18 mouse cellular contexts compared by ENCODE assay signal in the genomic region with DNA sequence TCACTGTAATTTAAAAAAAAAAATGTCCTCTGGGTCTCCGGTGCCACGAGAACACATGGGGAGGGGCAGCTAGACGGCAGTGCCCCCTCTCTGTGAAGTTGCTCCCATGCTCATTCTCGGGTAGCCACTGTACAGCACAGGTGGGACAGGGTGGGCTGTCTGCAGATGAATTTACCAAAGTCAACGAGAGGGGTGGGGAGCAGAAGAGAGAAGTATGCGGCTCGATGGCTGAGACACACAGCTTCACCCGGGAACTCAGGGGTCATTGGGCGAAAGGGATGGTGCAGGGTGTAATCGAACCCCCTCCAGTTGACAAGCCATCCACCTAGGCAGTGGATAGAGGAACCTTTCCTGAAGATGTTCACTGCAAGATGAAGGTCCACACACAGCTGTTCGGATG. TPM values are rescaled to one million over a fixed set of nuclear protein-coding genes. Genes with fewer than 3 reads are reported as not detected.
DNase-seq lines count a peak whose midpoint lies in the region; ATAC-seq and TF ChIP-seq lines count a peak whose summit lies in the region.
"Had no signal": no experiment of that assay in that cellular context is flagged by ENCODE, and none has a peak within 500 bp of the region (broad histone marks: within the 10 kb centered on the region; RNA-seq: fewer than 3 reads in every experiment).

No protein-coding gene starts in this region.

- H3K27ac ChIP-seq in CH12.LX (ENCODE audit: insufficient read depth, low read depth) (peak overlapping the region; percentile 80), ES-E14 (ENCODE audit: insufficient read depth, low read depth, low read length, poor library complexity, severe bottlenecking) (peak overlapping the region; percentile 83)
- no peak overlapping the region for H3K27ac ChIP-seq in kidney, adult 2 months (ENCODE audit: insufficient read depth, low read depth, low read length)
- H3K27ac ChIP-seq: embryonic facial prominence, embryonic 12.5 days; forebrain, embryonic 15.5 days; hindbrain, embryonic 12.5 days had no signal

- no peak for TF ChIP-seq EP300 in CH12.LX (IDR thresholded peaks at IDR 0.05; ENCODE audit: low read length)

- TF ChIP-seq CTCF in CH12.LX (conservative IDR thresholded peaks at IDR 0.05 in 1 of 2, IDR thresholded peaks at IDR 0.05 in 1 of 2; ENCODE audit: low read depth in 2 of 2, low read length in 2 of 2): no peak; a peak in 1 of 4 replicates
- TF ChIP-seq CTCF in kidney, adult 2 months (conservative IDR thresholded peaks at IDR 0.05; ENCODE audit: insufficient read depth, insufficient read length, low read depth, low read length): no peak

- peak overlapping the region; percentile 57 for H3K4me2 ChIP-seq in CH12.LX (ENCODE audit: insufficient read depth, low read depth, poor library complexity, severe bottlenecking)
- H3K4me2 ChIP-seq: embryonic facial prominence, embryonic 12.5 days; forebrain, embryonic 15.5 days; hindbrain, embryonic 12.5 days had no signal

- H3K4me1 ChIP-seq in CH12.LX (ENCODE audit: control insufficient read depth in 1 of 2, insufficient read depth in 2 of 2): peaks cover 17 to 54% of the 10 kb centered on the region in 2 experiments
- peaks cover 4 to 23% of the 10 kb centered on the region in 2 experiments for H3K4me1 ChIP-seq in ES-E14 (ENCODE audit: control insufficient read depth in 2 of 2, insufficient read depth in 2 of 2, low read length in 2 of 2, poor library complexity in 1 of 2)
- H3K4me1 ChIP-seq in kidney, adult 2 months (ENCODE audit: control insufficient read depth, insufficient read depth, low read length): peaks cover 5% of the 10 kb centered on the region; the same call in 1 of the 2 replicates
- H3K4me1 ChIP-seq: embryonic facial prominence, embryonic 12.5 days; forebrain, embryonic 15.5 days; hindbrain, embryonic 12.5 days had no signal

- TF ChIP-seq POLR2A in CH12.LX (IDR thresholded peaks at IDR 0.05; ENCODE audit: low read depth, low read length): no peak
- TF ChIP-seq POLR2A in kidney, adult 2 months (IDR thresholded peaks at IDR 0.05; ENCODE audit: low read depth, low read length): no peak

- H3K27me3 ChIP-seq in CH12.LX (replicated peaks): peaks cover 23% of the 10 kb centered on the region
- H3K27me3 ChIP-seq in kidney, adult 2 months (replicated peaks; ENCODE audit: control insufficient read depth, insufficient read depth, low read length): no peaks in the 10 kb centered on the region
- H3K27me3 ChIP-seq: embryonic facial prominence, embryonic 12.5 days; forebrain, embryonic 15.5 days; hindbrain, embryonic 12.5 days had no signal

- H3K9ac ChIP-seq in CH12.LX (ENCODE audit: insufficient read depth, low read depth) (peak overlapping the region; percentile 67), ES-E14 (ENCODE audit: insufficient read depth, low read depth, low read length, poor library complexity, severe bottlenecking) (peak overlapping the region; percentile 94)
- H3K9ac ChIP-seq: embryonic facial prominence, embryonic 12.5 days; forebrain, embryonic 15.5 days; hindbrain, embryonic 12.5 days had no signal

- TF ChIP-seq RAD21 in CH12.LX (IDR thresholded peaks at IDR 0.05; ENCODE audit: low read depth, low read length): no peak

- peaks cover 4% of the 10 kb centered on the region; the same call in 1 of the 2 replicates for H3K79me2 ChIP-seq in CH12.LX (replicated peaks; ENCODE audit: control insufficient read depth, extremely low read depth, insufficient read depth, poor library complexity, severe bottlenecking)

- dilution Hi-C loops in CH12.LX (cut with MboI; ENCODE audit: extremely low pct_ligation_motif_present, extremely low pct_unique_long_range_greater_than_20kb, low sequenced_read_pairs): no loop called here

- H3K9me3 ChIP-seq in CH12.LX (replicated peaks; ENCODE audit: low read length): no peaks in the 10 kb centered on the region
- H3K9me3 ChIP-seq in ES-E14 (ENCODE audit: control insufficient read depth, insufficient read depth, low read depth, low read length): no peaks in the 10 kb centered on the region
- H3K9me3 ChIP-seq: embryonic facial prominence, embryonic 12.5 days; forebrain, embryonic 15.5 days; hindbrain, embryonic 12.5 days had no signal

- peak overlapping the region; percentile 33 to 45 (median 37) for H3K4me3 ChIP-seq in CH12.LX (replicated peaks in 1 of 3; ENCODE audit: low read depth in 2 of 3, low read length in 2 of 3, poor library complexity in 1 of 3)
- H3K4me3 ChIP-seq in ES-E14 (ENCODE audit: insufficient read depth in 1 of 2, low read depth in 1 of 2, low read length in 2 of 2, poor library complexity in 1 of 2, severe bottlenecking in 1 of 2): peak overlapping the region; percentile 18 to 83; a peak in 3 of 4 replicates
- no peak overlapping the region for H3K4me3 ChIP-seq in kidney, adult 2 months (ENCODE audit: insufficient read depth, low read depth, low read length)
- H3K4me3 ChIP-seq: embryonic facial prominence, embryonic 12.5 days; forebrain, embryonic 15.5 days; hindbrain, embryonic 12.5 days had no signal

- ATAC-seq in granulocyte monocyte progenitor cell, adult 5-6 weeks (replicated peaks; ENCODE audit: poor library complexity, severe bottlenecking): no peak
- ATAC-seq: forebrain, embryonic 15.5 days; hindbrain, embryonic 16.5 days; inflammation-experienced regulatory T-cells, adult 6 months had no signal

- in situ Hi-C loops in CH12.LX (cut with MboI; ENCODE audit: low pct_ligation_motif_present, low pct_unique_long_range_greater_than_20kb, low sequenced_read_pairs): loop anchor here (10.0 kb wide), 1 partner anchor 68 kb away; a partner anchor contains a TSS
- in situ Hi-C loops in ES-E14 (cut with MboI; ENCODE audit: low sequenced_read_pairs in 2 of 2, unreplicated experiment in 2 of 2): no loop called here

- 81% methylated on average over 11 of the region's 11 CpGs for WGBS in kidney, adult 2 months

- DNase-seq in A20 (ENCODE audit: low read depth, low spot score) (peak; percentile 81), CH12.LX (ENCODE audit: extremely low read depth) (no peak), ES-E14 (ENCODE audit: low read depth, low spot score) (no peak)
- DNase-seq in kidney, adult 2 months: no peak
- DNase-seq in layer of hippocampus, adult 9-11 months: no peak
- DNase-seq: cerebellum, adult 11 months; cerebellum, adult 9-10 months; cerebellum, postnatal 25 days; gastrocnemius, postnatal 14 days; heart, postnatal 10 days; heart, postnatal 4 days; kidney, adult 11 months had no signal

- H3K36me3 ChIP-seq in CH12.LX (replicated peaks in 1 of 2; ENCODE audit: control insufficient read depth in 1 of 2, insufficient read depth in 1 of 2, low read length in 1 of 2): no peaks in the 10 kb centered on the region
- H3K36me3 ChIP-seq in ES-E14 (ENCODE audit: control insufficient read depth, insufficient read depth, low read length, poor library complexity, severe bottlenecking): peaks cover 11% of the 10 kb centered on the region
- H3K36me3 ChIP-seq in kidney, adult 2 months (ENCODE audit: control insufficient read depth, insufficient read depth, low read length): no peaks in the 10 kb centered on the region
- H3K36me3 ChIP-seq: embryonic facial prominence, embryonic 12.5 days; forebrain, embryonic 15.5 days; hindbrain, embryonic 12.5 days had no signal

TF ChIP-seq in CH12.LX, 34 proteins besides CTCF, POLR2A, EP300 and RAD21 (continues in another document):
- TF ChIP-seq CHD1 (IDR thresholded peaks at IDR 0.05; ENCODE audit: low read depth, low read length) (no peak), TBP (conservative IDR thresholded peaks at IDR 0.05; ENCODE audit: low read depth, low read length) (no peak), MXI1 (IDR thresholded peaks at IDR 0.05; ENCODE audit: low read depth, low read length) (0 out of 2 replicates have a peak, but pooled peaks have one; percentile 42), SIN3A (IDR thresholded peaks at IDR 0.05; ENCODE audit: low read length) (no peak), ETS1 (conservative IDR thresholded peaks at IDR 0.05; ENCODE audit: low read depth, low read length) (no peak), ZMIZ1 (IDR thresholded peaks at IDR 0.05; ENCODE audit: low read depth, low read length) (no peak), USF1 (IDR thresholded peaks at IDR 0.05; ENCODE audit: low read depth, low read length) (no peak), UBTF (IDR thresholded peaks at IDR 0.05; ENCODE audit: low read depth, low read length) (no peak)

TF ChIP-seq in ES-E14, 5 proteins besides CTCF, POLR2A, EP300 and RAD21:
- TF ChIP-seq HCFC1 (IDR thresholded peaks at IDR 0.05; ENCODE audit: borderline replicate concordance, insufficient read depth, low read length): no peak
- no peak for TF ChIP-seq CHD2 (IDR thresholded peaks at IDR 0.05; ENCODE audit: low read depth, low read length)

RNA-seq across cellular contexts. Expression of a gene that starts 12.2 kb away (rescaled TPM):
- total RNA-seq in CH12.LX (2012; rRNA removed): 17.2 and 17.7 TPM in 2 replicates
- 20.4 and 21.4 TPM in 2 replicates for total RNA-seq in CH12.LX (2014; rRNA removed)
- 126 and 130 TPM in 2 replicates for polyA plus RNA-seq in CH12.LX (2012; ENCODE audit: insufficient read length, low read depth)
- 37.0 and 79.2 TPM in 2 replicates for total RNA-seq in ES-E14 (2012; rRNA removed)
- polyA plus RNA-seq in kidney, adult 2 months (2012; rRNA removed): 12.6 and 15.5 TPM in 2 replicates
- total RNA-seq in granulocyte monocyte progenitor cell, adult 5-6 weeks (2014; fragmentation: Nextera tagmentation): 7.5 and 17.8 TPM in 2 replicates
- 8.6 and 11.6 TPM in 2 replicates for total RNA-seq in granulocyte monocyte progenitor cell, adult 5-6 weeks (2017)
- polyA plus RNA-seq: inflammation-experienced regulatory T-cells, adult 6 months had no signal

RNA-seq across cellular contexts. Expression of a gene that starts 16.1 kb away (rescaled TPM):
- total RNA-seq in CH12.LX (2012; rRNA removed) (0.38 and 0.59 TPM in 2 replicates), CH12.LX (2014; rRNA removed) (1.0 and 1.2 TPM in 2 replicates), ES-E14 (2012; rRNA removed) (1.0 and 2.2 TPM in 2 replicates)
- 2.1 and 2.4 TPM in 2 replicates for polyA plus RNA-seq in CH12.LX (2012; ENCODE audit: insufficient read length, low read depth)
- polyA plus RNA-seq in kidney, adult 2 months (2012; rRNA removed): 14.2 and 14.3 TPM in 2 replicates
- total RNA-seq in granulocyte monocyte progenitor cell, adult 5-6 weeks (2014; fragmentation: Nextera tagmentation): 6.8 and 7.0 TPM in 2 replicates
- 5.9 and 8.6 TPM in 2 replicates for total RNA-seq in granulocyte monocyte progenitor cell, adult 5-6 weeks (2017)
- polyA plus RNA-seq: inflammation-experienced regulatory T-cells, adult 6 months had no signal

RNA-seq across cellular contexts. Expression of a gene that starts 35.4 kb away (rescaled TPM):
- total RNA-seq in CH12.LX (2012; rRNA removed): 8.4 and 9.9 TPM in 2 replicates
- total RNA-seq in CH12.LX (2014; rRNA removed): 19.8 and 20.1 TPM in 2 replicates
- 21.9 TPM in 2 replicates for polyA plus RNA-seq in CH12.LX (2012; ENCODE audit: insufficient read length, low read depth)
- total RNA-seq in ES-E14 (2012; rRNA removed): 0.26 and 0.31 TPM in 2 replicates
- polyA plus RNA-seq in kidney, adult 2 months (2012; rRNA removed): 24.8 and 26.5 TPM in 2 replicates
- total RNA-seq in granulocyte monocyte progenitor cell, adult 5-6 weeks (2014; fragmentation: Nextera tagmentation): 3.5 and 7.7 TPM in 2 replicates
- total RNA-seq in granulocyte monocyte progenitor cell, adult 5-6 weeks (2017): 4.9 and 5.5 TPM in 2 replicates
